Mouse (Mus musculus) brain, embryonic 14.5 days (tissue): Measurements from ENCODE around the gene Plekha7.

ENCODE experiments used
- CTCF ChIP-seq: fragments of 200-500 bp; IDR thresholded peaks from 2 replicates; pipeline ENCODE4 v1.5.1; 2012; ENCODE audit warnings: inconsistent platforms, mild to moderate bottlenecking, moderate library complexity, borderline replicate concordance; ENCODE audit not compliant: insufficient read depth, insufficient read length; ENCODE audit errors: extremely low read depth
- POLR2A ChIP-seq: fragments of 200-500 bp; IDR thresholded peaks from 2 replicates; pipeline ENCODE4 v1.6.1; 2012; ENCODE audit warnings: mild to moderate bottlenecking, inconsistent platforms, borderline replicate concordance; ENCODE audit not compliant: poor library complexity, insufficient read depth, insufficient read length, severe bottlenecking; ENCODE audit errors: extremely low read depth

GRCm38 (mm10) chr7:116255664-116256063 lies 52.5 kb downstream of the Plekha7 start:
- TF ChIP-seq CTCF (no peak), POLR2A (no peak)
